ENCODE assay signal across 9 mouse cellular contexts in the genomic region with DNA sequence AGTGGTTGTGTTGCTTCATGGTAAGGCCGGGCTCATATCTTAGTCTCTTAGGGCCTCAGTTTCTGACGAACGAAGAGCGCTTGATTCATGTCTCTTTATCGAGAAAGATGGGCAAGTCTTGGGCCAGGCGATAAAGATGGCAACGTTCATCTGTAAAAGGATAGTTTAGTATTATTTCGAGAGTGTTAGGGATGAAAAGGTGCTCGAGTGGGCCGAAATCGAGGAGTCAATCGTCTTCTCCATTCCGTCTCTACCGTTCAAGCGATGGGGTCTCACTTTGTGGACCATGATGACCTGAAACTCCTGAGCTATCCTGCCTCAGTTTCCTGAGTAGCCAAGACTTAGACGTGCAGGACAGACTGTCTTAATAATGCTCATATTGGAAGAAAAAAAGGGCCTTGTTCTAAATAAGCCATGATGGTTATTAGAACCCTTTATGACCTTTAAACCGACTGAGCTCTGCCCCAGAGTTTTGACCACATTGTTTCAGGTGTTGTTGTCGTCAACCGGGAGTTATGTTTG. TPM values are rescaled to one million over a fixed set of nuclear protein-coding genes. Genes with fewer than 3 reads are reported as not detected.
DNase-seq lines count a peak whose midpoint lies in the region; ATAC-seq and TF ChIP-seq lines count a peak whose summit lies in the region.
"Had no signal": no experiment of that assay in that cellular context is flagged by ENCODE, and none has a peak within 500 bp of the region (broad histone marks: within the 10 kb centered on the region; RNA-seq: fewer than 3 reads in every experiment).

No protein-coding gene starts in this region.

- no peaks in the 10 kb centered on the region for H3K36me3 ChIP-seq in hindbrain, embryonic 16.5 days (ENCODE audit: control insufficient read depth, insufficient read depth, low read length)
- H3K36me3 ChIP-seq in midbrain, postnatal 0 days (ENCODE audit: insufficient read depth, low read length): no peaks in the 10 kb centered on the region

- no peak for DNase-seq in layer of hippocampus, adult 2 months (ENCODE audit: low spot score in 2 of 2)
- no peak for DNase-seq in layer of hippocampus, adult 9-10 months (ENCODE audit: low spot score)
- DNase-seq in midbrain, postnatal 0 days (ENCODE audit: low spot score): no peak
- DNase-seq in embryo, embryonic 10.5 days (ENCODE audit: low spot score): no peak
- DNase-seq in layer of hippocampus, adult 9-11 months: no peak
- DNase-seq in layer of hippocampus, adult 8-10 months (ENCODE audit: low spot score in 2 of 2): no peak

- TF ChIP-seq CTCF in layer of hippocampus, adult 2 months (conservative IDR thresholded peaks at IDR 0.05): no peak
- TF ChIP-seq CTCF in cortical plate, adult 2 months (IDR thresholded peaks at IDR 0.05; ENCODE audit: extremely low read depth, insufficient read depth, low read length): no peak
- TF ChIP-seq CTCF in midbrain, postnatal 0 days (IDR thresholded peaks at IDR 0.05): no peak

- 5% methylated on average over 19 of the region's 19 CpGs for WGBS in hindbrain, embryonic 16.5 days
- WGBS in midbrain, postnatal 0 days: 5% methylated on average over 19 of the region's 19 CpGs

- H3K9me3 ChIP-seq in hindbrain, embryonic 16.5 days (ENCODE audit: control insufficient read depth, low read length): no peaks in the 10 kb centered on the region
- H3K9me3 ChIP-seq in midbrain, postnatal 0 days (ENCODE audit: low read length): no peaks in the 10 kb centered on the region

- peak overlapping the region; percentile 88 for H3K4me2 ChIP-seq in hindbrain, embryonic 16.5 days (ENCODE audit: low read length)
- H3K4me2 ChIP-seq in midbrain, postnatal 0 days (ENCODE audit: low read depth, low read length, poor library complexity, severe bottlenecking): peak overlapping the region; percentile 51

- H3K4me3 ChIP-seq in layer of hippocampus, adult 2 months: peak overlapping the region; percentile 88
- peak overlapping the region; percentile 100 for H3K4me3 ChIP-seq in cortical plate, adult 2 months (ENCODE audit: insufficient read depth, low read length)
- H3K4me3 ChIP-seq in hindbrain, embryonic 16.5 days (ENCODE audit: low read length): peak overlapping the region; percentile 98
- H3K4me3 ChIP-seq in midbrain, postnatal 0 days (ENCODE audit: low read depth, low read length): peak overlapping the region; percentile 94

- ATAC-seq in hindbrain, embryonic 16.5 days: no peak
- no peak for ATAC-seq in midbrain, postnatal 0 days (ENCODE audit: low FRiP score)

- H3K27me3 ChIP-seq in hindbrain, embryonic 16.5 days (replicated peaks; ENCODE audit: control insufficient read depth, insufficient read depth, low read length): no peaks in the 10 kb centered on the region
- H3K27me3 ChIP-seq in midbrain, postnatal 0 days (ENCODE audit: insufficient read depth, low read length): no peaks in the 10 kb centered on the region

- TF ChIP-seq POLR2A in cortical plate, adult 2 months (IDR thresholded peaks at IDR 0.05; ENCODE audit: extremely low read depth, insufficient read depth, low read length): no peak

- peak overlapping the region; percentile 98 for H3K9ac ChIP-seq in hindbrain, embryonic 16.5 days (ENCODE audit: low read depth, low read length)
- peak overlapping the region; percentile 96 for H3K9ac ChIP-seq in midbrain, postnatal 0 days (replicated peaks; ENCODE audit: low read length, poor library complexity, severe bottlenecking)

- H3K4me1 ChIP-seq in cortical plate, adult 2 months (ENCODE audit: control insufficient read depth, insufficient read depth, low read length): peaks cover 6% of the 10 kb centered on the region; the same call in 1 of the 2 replicates
- peaks cover 18% of the 10 kb centered on the region for H3K4me1 ChIP-seq in hindbrain, embryonic 16.5 days (ENCODE audit: control insufficient read depth, insufficient read depth, low read depth, low read length)
- H3K4me1 ChIP-seq in midbrain, postnatal 0 days (ENCODE audit: insufficient read depth, low read length): no peaks in the 10 kb centered on the region

- peak overlapping the region; percentile 99 for H3K27ac ChIP-seq in layer of hippocampus, adult 2 months
- H3K27ac ChIP-seq in cortical plate, adult 2 months (ENCODE audit: insufficient read depth, low read length): peak overlapping the region; percentile 95
- H3K27ac ChIP-seq in hindbrain, embryonic 16.5 days (ENCODE audit: low read depth, low read length): peak overlapping the region; percentile 89
- peak overlapping the region; percentile 90 for H3K27ac ChIP-seq in midbrain, postnatal 0 days (ENCODE audit: low read depth, low read length)

RNA-seq across cellular contexts. Expression of a gene that starts 0.9 kb away (rescaled TPM):
- 100 to 1,000 TPM; 122 to 124 TPM for total RNA-seq in layer of hippocampus, adult 2 months (2021)
- polyA plus RNA-seq in cortical plate, adult 2 months (2012; rRNA removed): 40.7 and 41.7 TPM in 2 replicates
- 77.1 and 88.1 TPM in 2 replicates for polyA plus RNA-seq in hindbrain, embryonic 16.5 days (2015; fragmentation: Nextera tagmentation; extraction: Ambion mirVana)
- 66.4 and 98.4 TPM in 2 replicates for total RNA-seq in midbrain, postnatal 0 days (2014; rRNA removed)
- 102 and 116 TPM in 2 replicates for polyA plus RNA-seq in midbrain, postnatal 0 days (2015; fragmentation: Nextera tagmentation; extraction: Ambion mirVana)
- 100 to 1,000 TPM; 114 to 117 (median 116) TPM for total RNA-seq in layer of hippocampus, adult 8-10 months (2022)

RNA-seq across cellular contexts. Expression of a gene that starts 33.1 kb away (rescaled TPM):
- total RNA-seq in layer of hippocampus, adult 2 months (2021): not detected
- 0.11 and 0.15 TPM in 2 replicates for polyA plus RNA-seq in cortical plate, adult 2 months (2012; rRNA removed)
- 0.19 TPM in 1 of 2 replicates, not detected in the other for polyA plus RNA-seq in hindbrain, embryonic 16.5 days (2015; fragmentation: Nextera tagmentation; extraction: Ambion mirVana)
- total RNA-seq in midbrain, postnatal 0 days (2014; rRNA removed): not detected in 2 replicates
- polyA plus RNA-seq in midbrain, postnatal 0 days (2015; fragmentation: Nextera tagmentation; extraction: Ambion mirVana): not detected in 2 replicates
- total RNA-seq in layer of hippocampus, adult 8-10 months (2022): 1 to 10 TPM in 1 of 4 experiments, under 1 TPM in 1, not detected in 2; 0.83 to 1.9 TPM
- total RNA-seq: layer of hippocampus, adult 18-20 months had no signal
